Mouse (Mus musculus) MEL (cell line): ENCODE results near the gene Pitx1. TPM values are rescaled to one million over a fixed set of nuclear protein-coding genes. Genes with fewer than 3 reads are reported as not detected.

Experiments
- DNase-seq: peaks from one replicate; pipeline ENCODE4 v3.0.0; 2011; ENCODE audit warnings: low read depth, low spot score
- H3K27ac ChIP-seq: 2 replicates; pipeline ENCODE4 v1.5.1; 2012; ENCODE audit warnings: low read depth, mild to moderate bottlenecking, control low read depth, low read length, moderate library complexity; ENCODE audit not compliant: control insufficient read depth
- H3K27me3 ChIP-seq, 2 experiments: fragments of 150-350 bp in 1 of 2; sonication (generic) in 1 of 2; 2 replicates each; pipeline ENCODE4 v1.6.1; 2012; ENCODE audit warnings: low read length in 2 of 2, mild to moderate bottlenecking in 2 of 2, improper control_type of control experiment in 1 of 2, moderate library complexity in 1 of 2; ENCODE audit not compliant: insufficient read depth in 2 of 2, control insufficient read depth in 1 of 2
- H3K36me3 ChIP-seq, 2 experiments: 2 replicates each; pipeline ENCODE4 v1.6.1; 2012 to 2014; ENCODE audit warnings: low read length in 2 of 2, improper control_type of control experiment in 1 of 2, inconsistent platforms in 1 of 2, mild to moderate bottlenecking in 1 of 2; ENCODE audit not compliant: insufficient read depth in 2 of 2, control insufficient read depth in 1 of 2
- H3K4me1 ChIP-seq, 2 experiments: fragments of 150-350 bp in 1 of 2; sonication (generic) in 1 of 2; 2 replicates each; pipeline ENCODE4 v1.6.1; 2012; ENCODE audit warnings: low read length in 2 of 2, improper control_type of control experiment in 1 of 2, mild to moderate bottlenecking in 1 of 2; ENCODE audit not compliant: insufficient read depth in 2 of 2, control insufficient read depth in 1 of 2
- H3K4me3 ChIP-seq, 2 experiments: fragments of 150-350 bp in 1 of 2; sonication (generic) in 1 of 2; 2 replicates each; pipeline ENCODE4 v1.5.1; 2012; ENCODE audit warnings: low read depth in 2 of 2, low read length in 2 of 2, mild to moderate bottlenecking in 2 of 2, moderate library complexity in 2 of 2, control low read depth in 1 of 2, improper control_type of control experiment in 1 of 2; ENCODE audit not compliant: control insufficient read depth in 1 of 2, insufficient read depth in 1 of 2
- H3K79me2 ChIP-seq: 2 replicates; pipeline ENCODE4 v1.6.1; 2012; ENCODE audit warnings: mild to moderate bottlenecking, low read length, moderate library complexity; ENCODE audit not compliant: control insufficient read depth, poor library complexity, insufficient read depth
- H3K9ac ChIP-seq: 2 replicates; pipeline ENCODE4 v1.6.1; 2012; ENCODE audit warnings: low read depth, mild to moderate bottlenecking, control low read depth, low read length, moderate library complexity; ENCODE audit not compliant: control insufficient read depth, poor library complexity, severe bottlenecking
- H3K9me3 ChIP-seq: fragments of 150-350 bp; sonication (generic); replicated peaks from 2 replicates; pipeline ENCODE4 v1.6.1; 2012; ENCODE audit warnings: mild to moderate bottlenecking, low read length, improper control_type of control experiment, moderate library complexity; ENCODE audit not compliant: insufficient read depth
- BHLHE40 ChIP-seq: IDR thresholded peaks from 2 replicates; pipeline ENCODE4 v1.6.1; 2012; ENCODE audit warnings: low read depth, mild to moderate bottlenecking, inconsistent platforms, low read length, improper control_type of control experiment, borderline replicate concordance
- CHD1 ChIP-seq: IDR thresholded peaks from 2 replicates; pipeline ENCODE4 v1.6.1; 2012; ENCODE audit warnings: low read depth, mild to moderate bottlenecking, inconsistent platforms, low read length, improper control_type of control experiment
- ETS1 ChIP-seq: IDR thresholded peaks from 2 replicates; pipeline ENCODE4 v1.6.1; 2012; ENCODE audit warnings: low read depth, mild to moderate bottlenecking, inconsistent platforms, low read length, improper control_type of control experiment, moderate library complexity
- HCFC1 ChIP-seq: IDR thresholded peaks from 2 replicates; pipeline ENCODE4 v1.6.1; 2012; ENCODE audit warnings: low read depth, mild to moderate bottlenecking, inconsistent platforms, low read length, improper control_type of control experiment, moderate library complexity
- MAX ChIP-seq: IDR thresholded peaks from 2 replicates; pipeline ENCODE4 v1.6.1; 2011; ENCODE audit warnings: low read length, improper control_type of control experiment
- MXI1 ChIP-seq: IDR thresholded peaks from 2 replicates; pipeline ENCODE4 v1.6.1; 2011; ENCODE audit warnings: mild to moderate bottlenecking, low read depth, low read length, improper control_type of control experiment
- RCOR1 ChIP-seq: IDR thresholded peaks from 2 replicates; pipeline ENCODE4 v1.6.1; 2012; ENCODE audit warnings: low read depth, mild to moderate bottlenecking, inconsistent platforms, low read length, improper control_type of control experiment
- UBTF ChIP-seq: IDR thresholded peaks from 2 replicates; pipeline ENCODE4 v1.6.1; 2012; ENCODE audit warnings: low read depth, mild to moderate bottlenecking, inconsistent platforms, low read length, improper control_type of control experiment, moderate library complexity, borderline replicate concordance; ENCODE audit not compliant: insufficient read depth
- ZNF384 ChIP-seq: IDR thresholded peaks from 2 replicates; pipeline ENCODE4 v1.6.1; 2012; ENCODE audit warnings: low read depth, mild to moderate bottlenecking, inconsistent platforms, low read length, improper control_type of control experiment
- polyA plus RNA-seq, 2 experiments: library from polyadenylated mRNA; stranded (reverse) in 1 of 2; unstranded in 1 of 2; fragments of >175 nt in 1 of 2; fragments of >200 nt in 1 of 2; gene quantifications; 2 replicates each; pipeline versions ENCODE4 v1.2.1 to v1.2.4; 2012; ENCODE audit warnings: low replicate concordance in 2 of 2, low read depth in 1 of 2; ENCODE audit not compliant: insufficient read length in 2 of 2, insufficient read depth in 1 of 2, missing spikeins in 1 of 2
- total RNA-seq: library from RNA; depleted of rRNA; stranded (reverse); fragments of 300-350 nt; gene quantifications from 2 replicates; pipeline ENCODE4 v1.2.3, GENCODE M21; 2012; rRNA removed

The Pitx1 gene
- total and polyA plus RNA-seq, 3 experiments, result not detected

DNA sequence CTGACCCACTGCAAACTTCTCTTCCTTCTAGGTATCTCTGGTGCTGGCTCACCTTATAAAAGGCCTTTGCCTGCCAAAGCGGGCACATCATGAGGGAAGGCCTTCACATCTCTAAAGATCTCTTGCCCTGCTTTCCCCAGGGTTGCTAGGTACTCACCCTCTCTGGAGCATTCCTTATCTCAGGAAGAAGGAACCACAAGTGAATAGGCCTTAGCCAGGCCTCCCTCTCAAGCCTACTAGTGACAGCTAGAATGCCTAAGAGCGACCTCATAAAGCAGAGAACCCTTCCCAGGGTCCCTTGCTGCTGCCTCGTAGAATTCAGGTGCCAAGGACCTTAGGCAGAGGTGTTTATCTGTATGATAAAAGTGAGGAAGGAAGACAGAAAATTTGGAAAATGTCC, 51.7 kb downstream of the Pitx1 start, which contains the start of gene Catsper3:
Gene Catsper3, plus strand, starts transcription at position 301 of the 400 bp plus-strand sequence.
- Histone ChIP-seq H3K9me3 (no peaks in the 10 kb centered on the region), H3K36me3 (no peaks in the 10 kb centered on the region), H3K4me1 (no peaks in the 10 kb centered on the region), H3K9ac (no peak within 1 kb of the TSS), H3K27me3 (no peaks in the 10 kb centered on the region), H3K4me3 (no peak within 1 kb of the TSS), H3K79me2 (no peaks in the 10 kb centered on the region), H3K27ac (no peak within 1 kb of the TSS)
- TF ChIP-seq BHLHE40 (no peak), UBTF (no peak), MXI1 (no peak)
- no peak for DNase-seq

DNA sequence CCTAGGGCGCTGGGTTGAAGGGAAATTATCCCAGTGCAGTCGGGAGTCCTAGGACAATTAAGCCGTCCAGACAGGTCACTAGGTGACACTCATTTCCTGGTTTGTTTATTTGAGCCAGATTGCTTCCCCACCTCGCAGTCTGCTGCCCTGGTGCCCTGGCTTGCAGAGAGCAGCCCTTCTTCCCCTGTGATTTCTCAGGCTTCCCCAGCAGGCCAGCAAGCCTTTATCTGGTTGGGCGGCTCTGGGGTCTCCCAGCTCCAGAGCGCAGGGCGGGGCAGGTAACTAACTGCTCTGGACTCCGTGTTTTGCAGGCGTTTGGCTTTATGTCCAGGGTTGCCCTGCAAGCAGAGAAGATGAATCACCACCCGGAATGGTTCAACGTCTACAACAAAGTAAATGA, 60.9 kb downstream of the Pitx1 start:
- no peaks in the 10 kb centered on the region for H3K4me1 ChIP-seq
- TF ChIP-seq MAX (no peak), CHD1 (no peak), ETS1 (no peak), HCFC1 (no peak), ZNF384 (no peak), RCOR1 (no peak)
- TF ChIP-seq, all 39 proteins: peak for 0
- Histone ChIP-seq H3K9me3 (no peaks in the 10 kb centered on the region), H3K4me3 (no peak overlapping the region), H3K36me3 (no peaks in the 10 kb centered on the region), H3K9ac (no peak overlapping the region), H3K27me3 (no peaks in the 10 kb centered on the region), H3K27ac (no peak overlapping the region), H3K79me2 (no peaks in the 10 kb centered on the region)
- DNase-seq, result no peak

Other genes with a start within 250 kb of the Pitx1 start
- 15.0 and 18.0 TPM in 2 replicates for gene B4galt7, start 236.3 kb downstream of the Pitx1 start, total RNA-seq
- gene B4galt7, start 236.3 kb downstream of the Pitx1 start, polyA plus RNA-seq, result 10 to 100 TPM in 1 of 2 experiments, not detected in 1; 19.9 TPM
- 33.5 and 42.5 TPM in 2 replicates for gene Caml, start 213.2 kb downstream of the Pitx1 start, total RNA-seq
- gene Caml, start 213.2 kb downstream of the Pitx1 start, polyA plus RNA-seq, result 10 to 100 TPM in 1 of 2 experiments, not detected in 1; 47.1 TPM
- gene Ddx46, start 201.2 kb downstream of the Pitx1 start, total RNA-seq, result 52.8 and 58.3 TPM in 2 replicates
- gene Ddx46, start 201.2 kb downstream of the Pitx1 start, polyA plus RNA-seq, result 100 to 1,000 TPM in 1 of 2 experiments, 10 to 100 TPM in 1; 89.5 to 122 TPM
- gene B230219D22Rik, start 143.1 kb downstream of the Pitx1 start, total RNA-seq, result 16.2 and 20.4 TPM in 2 replicates
- gene B230219D22Rik, start 143.1 kb downstream of the Pitx1 start, polyA plus RNA-seq, result 100 to 1,000 TPM in 1 of 2 experiments, 10 to 100 TPM in 1; 30.0 to 145 TPM
- 37.5 and 43.0 TPM in 2 replicates for gene Txndc15, start 121.5 kb downstream of the Pitx1 start, total RNA-seq
- 10 to 100 TPM in 1 of 2 experiments, not detected in 1; 31.5 TPM for gene Txndc15, start 121.5 kb downstream of the Pitx1 start, polyA plus RNA-seq
- gene Pcbd2, start 108.8 kb downstream of the Pitx1 start, total RNA-seq, result 24.6 and 32.0 TPM in 2 replicates
- gene Pcbd2, start 108.8 kb downstream of the Pitx1 start, polyA plus RNA-seq, result 10 to 100 TPM in 1 of 2 experiments, not detected in 1; 69.4 TPM
- not detected in 2 replicates for gene Catsper3, start 51.6 kb downstream of the Pitx1 start, total RNA-seq
- not detected for gene Catsper3, start 51.6 kb downstream of the Pitx1 start, polyA plus RNA-seq